13 mouse cellular contexts compared by ENCODE assay signal in genomic region chr12:29809569-29810185, GRCm38 (mm10).
DNase-seq lines count a peak whose midpoint lies in the region; ATAC-seq and TF ChIP-seq lines count a peak whose summit lies in the region.
"Had no signal": no experiment of that assay in that cellular context is flagged by ENCODE, and none has a peak within 500 bp of the region (broad histone marks: within the 10 kb centered on the region; RNA-seq: fewer than 3 reads in every experiment).

No protein-coding gene starts in this region.

- no peak for TF ChIP-seq CTCF in midbrain, postnatal 0 days (IDR thresholded peaks at IDR 0.05)

- H3K36me3 ChIP-seq in hindbrain, embryonic 13.5 days = peaks cover 33% of the 10 kb centered on the region
- no peaks in the 10 kb centered on the region for H3K36me3 ChIP-seq in hindbrain, embryonic 10.5 days
- 0 out of 2 replicates have a peak, but pooled peaks cover 9% of the 10 kb centered on the region for H3K36me3 ChIP-seq in midbrain, postnatal 0 days (ENCODE audit: insufficient read depth, low read length)
- H3K36me3 ChIP-seq: limb, embryonic 13.5 days; neural tube, embryonic 12.5 days had no signal

- peak; percentile 44 to 49 for DNase-seq in cerebellum, postnatal 10 days
- DNase-seq in cerebellum, adult 9-11 months = no peak
- no peak for DNase-seq in hindbrain, embryonic 10.5 days (ENCODE audit: low spot score)
- peak; percentile 90 for DNase-seq in retina, postnatal 1 day
- no peak for DNase-seq in retina, embryonic 14.5 days (ENCODE audit: low spot score)
- DNase-seq in midbrain, postnatal 0 days (ENCODE audit: low spot score) = peak; percentile 27
- DNase-seq in frontal cortex, postnatal 36 days (ENCODE audit: low spot score in 2 of 2) = no peak
- DNase-seq: B cell, adult 2 months; kidney, postnatal 14 days had no signal

- peaks cover 17% of the 10 kb centered on the region for H3K4me1 ChIP-seq in hindbrain, embryonic 13.5 days (replicated peaks)
- peaks cover 11% of the 10 kb centered on the region for H3K4me1 ChIP-seq in hindbrain, embryonic 10.5 days (replicated peaks)
- no peaks in the 10 kb centered on the region for H3K4me1 ChIP-seq in midbrain, postnatal 0 days (ENCODE audit: insufficient read depth, low read length)
- H3K4me1 ChIP-seq: limb, embryonic 13.5 days had no signal

- no peak overlapping the region for H3K9ac ChIP-seq in hindbrain, embryonic 13.5 days
- no peak overlapping the region for H3K9ac ChIP-seq in midbrain, postnatal 0 days (replicated peaks; ENCODE audit: low read length, poor library complexity, severe bottlenecking)
- H3K9ac ChIP-seq: limb, embryonic 13.5 days; neural tube, embryonic 12.5 days had no signal

- WGBS in hindbrain, embryonic 13.5 days = 40% methylated on average over 12 of the region's 12 CpGs
- WGBS in hindbrain, embryonic 10.5 days = 71% methylated on average over 12 of the region's 12 CpGs
- WGBS in midbrain, postnatal 0 days = 36% methylated on average over 12 of the region's 12 CpGs

- H3K4me2 ChIP-seq in hindbrain, embryonic 13.5 days = no peak overlapping the region
- H3K4me2 ChIP-seq in midbrain, postnatal 0 days (ENCODE audit: low read depth, low read length, poor library complexity, severe bottlenecking) = no peak overlapping the region
- H3K4me2 ChIP-seq: limb, embryonic 13.5 days; neural tube, embryonic 12.5 days had no signal

- no peak overlapping the region for H3K4me3 ChIP-seq in hindbrain, embryonic 13.5 days
- no peak overlapping the region for H3K4me3 ChIP-seq in hindbrain, embryonic 10.5 days
- no peak overlapping the region for H3K4me3 ChIP-seq in midbrain, postnatal 0 days (ENCODE audit: low read depth, low read length)
- H3K4me3 ChIP-seq: limb, embryonic 13.5 days; neural tube, embryonic 12.5 days had no signal

- 0 out of 2 replicates have a peak, but pooled peaks have one; percentile 52 for ATAC-seq in hindbrain, embryonic 13.5 days (ENCODE audit: low FRiP score)
- 0 out of 2 replicates have a peak, but pooled peaks have one; percentile 5 for ATAC-seq in midbrain, postnatal 0 days (ENCODE audit: low FRiP score)
- ATAC-seq: Patski had no signal

- H3K27ac ChIP-seq in hindbrain, embryonic 13.5 days = peak overlapping the region; percentile 55
- H3K27ac ChIP-seq in hindbrain, embryonic 10.5 days = no peak overlapping the region
- no peak overlapping the region for H3K27ac ChIP-seq in midbrain, postnatal 0 days (ENCODE audit: low read depth, low read length)
- H3K27ac ChIP-seq: limb, embryonic 13.5 days; neural tube, embryonic 12.5 days had no signal

- H3K27me3 ChIP-seq in hindbrain, embryonic 13.5 days = no peaks in the 10 kb centered on the region
- no peaks in the 10 kb centered on the region for H3K27me3 ChIP-seq in hindbrain, embryonic 10.5 days (ENCODE audit: insufficient read depth, poor library complexity, severe bottlenecking)
- H3K27me3 ChIP-seq in midbrain, postnatal 0 days (ENCODE audit: insufficient read depth, low read length) = no peaks in the 10 kb centered on the region
- H3K27me3 ChIP-seq: limb, embryonic 13.5 days; neural tube, embryonic 12.5 days had no signal

- H3K9me3 ChIP-seq in hindbrain, embryonic 13.5 days = no peaks in the 10 kb centered on the region
- no peaks in the 10 kb centered on the region for H3K9me3 ChIP-seq in hindbrain, embryonic 10.5 days
- H3K9me3 ChIP-seq in midbrain, postnatal 0 days (ENCODE audit: low read length) = no peaks in the 10 kb centered on the region
- H3K9me3 ChIP-seq: limb, embryonic 13.5 days; neural tube, embryonic 12.5 days had no signal

Comparison
In these comparisons a context has a peak if more than half of its experiments do, and no peak if none do; other contexts are left out.
1. DNase-seq: peak in cerebellum, postnatal 10 days (2 of 2), retina, postnatal 1 day (single experiment) and midbrain, postnatal 0 days (single experiment); none in cerebellum, adult 9-11 months (single experiment), hindbrain, embryonic 10.5 days (single experiment), retina, embryonic 14.5 days (single experiment) and frontal cortex, postnatal 36 days (0 of 2).